Mouse (Mus musculus) neural tube, embryonic 10.5 days (tissue): ENCODE measurements around the gene Gm10128.
A peak's percentile ranks its signal among the peaks of the same experiment; 100 is the strongest.
"Not testable (repeated sequence)": the region's sequence is repeated elsewhere in the genome, so short reads cannot be mapped to it uniquely, and the experiment has no call there.

Source experiments
- DNase-seq: peaks from one replicate; pipeline ENCODE4 v3.0.0-alpha.2; 2017; ENCODE audit warnings: low spot score; ENCODE audit errors: extremely low spot score

Gm10128 gene

GRCm38 (mm10) chr14:7643872-7644271 is at the start of gene Gm10128:
Gm10128 (minus strand) TSS chr14:7643972.
- not testable (repeated sequence) for DNase-seq

- not testable (repeated sequence) for DNase-seq
These were observed 37.4 kb upstream of the Gm10128 start for GRCm38 (mm10) chr14:7681170-7681569.

GRCm38 (mm10) chr14:7662491-7662890 is 18.7 kb upstream of the Gm10128 start:
- not testable (repeated sequence) for DNase-seq

DNA sequence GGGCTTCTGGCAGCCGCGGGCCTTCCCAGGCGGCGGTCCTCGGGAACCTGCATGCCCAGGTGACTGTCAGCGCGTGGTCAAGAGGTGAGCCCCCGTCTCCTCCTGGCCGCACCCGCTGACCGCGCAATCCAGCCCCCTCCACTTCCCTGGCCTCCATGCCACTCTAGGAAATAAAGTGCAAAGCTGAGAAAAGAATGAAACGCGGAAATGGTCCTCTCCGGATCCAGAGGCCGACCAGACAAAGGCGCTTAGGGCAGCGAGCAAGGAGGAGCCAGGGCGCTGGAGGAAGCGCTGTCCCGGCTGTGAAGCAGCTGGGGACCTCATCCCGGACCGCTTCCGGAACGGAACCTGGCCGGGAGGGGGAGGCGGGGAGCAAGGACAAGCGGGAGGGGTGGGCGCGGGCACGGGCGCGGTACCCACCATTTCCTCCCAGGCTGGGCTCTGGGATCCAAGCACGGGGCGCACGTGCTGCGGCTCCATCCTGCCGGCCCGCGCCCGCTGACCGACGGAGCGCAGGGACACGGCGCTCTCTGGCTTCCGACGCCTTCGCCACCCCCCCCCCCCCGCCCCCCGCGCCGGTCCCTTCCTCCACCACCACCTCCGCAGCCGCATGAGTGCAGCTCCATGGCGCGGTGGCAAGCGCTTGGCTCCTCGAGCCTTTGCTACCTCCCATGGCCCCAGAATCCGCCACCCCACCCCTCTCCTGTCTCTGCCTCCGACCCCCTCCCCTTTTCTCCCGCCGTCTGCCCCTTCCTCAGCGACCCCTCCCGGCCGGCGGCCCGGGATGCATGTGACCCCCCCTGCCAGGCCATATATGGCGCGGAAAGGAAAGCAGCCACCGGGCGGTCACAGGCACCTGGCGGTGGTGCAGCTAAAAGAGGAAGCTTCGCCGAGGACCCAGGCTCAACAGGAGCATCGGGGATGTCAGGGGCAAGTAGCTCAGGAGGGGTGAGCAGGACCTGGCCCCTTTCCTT is 14.6 kb upstream of the Gm10128 start:
- DNase-seq = peak; percentile 23

GRCm38 (mm10) chr14:7657456-7657855 is 13.7 kb upstream of the Gm10128 start:
- not testable (repeated sequence) for DNase-seq

DNA sequence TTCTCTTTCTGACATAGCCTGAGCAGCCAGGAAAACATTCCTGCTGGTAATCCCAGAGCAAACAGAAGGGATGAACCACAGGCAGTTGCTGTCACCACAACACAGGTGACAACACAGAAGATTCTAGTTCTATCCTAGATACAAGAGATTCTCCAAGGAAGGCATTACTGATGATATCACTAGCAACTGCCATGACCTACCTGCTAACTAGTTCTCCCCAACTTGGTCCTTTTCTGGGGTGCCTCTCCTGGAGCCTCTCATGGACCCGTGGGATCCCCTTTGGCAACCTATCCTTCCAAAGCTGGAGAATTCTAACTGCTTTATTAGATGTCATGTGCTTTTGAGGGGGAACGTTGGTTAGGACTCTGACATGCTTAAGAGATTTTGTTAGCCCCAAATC is 48.3 kb downstream of the Gm10128 start, which contains the start of gene Gm10338:
TSS of gene Gm10338 (minus strand) at position 101 of the 400 bp plus-strand sequence.
- DNase-seq = not testable (repeated sequence)
